Mouse (Mus musculus) left cerebral cortex, adult 8-10 months (tissue): Measurements from ENCODE around the gene Ninj2. TPM values are rescaled to one million over a fixed set of nuclear protein-coding genes. Genes with fewer than 3 reads are reported as not detected.
A peak's percentile ranks its signal among the peaks of the same experiment; 100 is the strongest.

Experiments used
- DNase-seq, 2 experiments: peaks; one replicate each; pipeline ENCODE4 v3.0.0; 2022; ENCODE audit warnings: low spot score in 2 of 2
- total RNA-seq, 4 experiments: library from RNA; stranded (reverse); gene quantifications; 2 replicates each; pipeline ENCODE4 v1.2.4; 2022

Gene Ninj2
- total RNA-seq, 4 experiments from 2014 or later = 1.3 to 3.0 (median 2.2) TPM

DNA sequence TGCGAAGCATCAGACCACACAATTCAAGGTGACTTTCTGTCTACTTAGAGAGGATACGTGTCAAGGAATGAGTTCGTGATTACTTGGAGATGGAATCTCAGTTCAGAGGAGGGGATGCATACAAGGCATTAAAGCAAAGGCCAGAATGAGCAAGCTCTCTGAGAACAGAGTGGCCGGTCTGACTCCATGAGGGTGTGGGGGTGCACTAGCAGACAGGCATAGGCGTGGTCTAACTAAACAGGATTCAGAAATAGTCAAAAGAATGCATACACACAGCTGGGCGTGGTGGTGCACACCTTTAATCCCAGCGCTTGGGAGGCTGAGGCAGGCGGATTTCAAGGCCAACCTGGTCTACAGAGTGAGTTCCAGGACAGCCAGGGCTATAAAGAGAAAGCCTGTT, 33.3 kb downstream of the Ninj2 start:
- no peak for DNase-seq

DNA sequence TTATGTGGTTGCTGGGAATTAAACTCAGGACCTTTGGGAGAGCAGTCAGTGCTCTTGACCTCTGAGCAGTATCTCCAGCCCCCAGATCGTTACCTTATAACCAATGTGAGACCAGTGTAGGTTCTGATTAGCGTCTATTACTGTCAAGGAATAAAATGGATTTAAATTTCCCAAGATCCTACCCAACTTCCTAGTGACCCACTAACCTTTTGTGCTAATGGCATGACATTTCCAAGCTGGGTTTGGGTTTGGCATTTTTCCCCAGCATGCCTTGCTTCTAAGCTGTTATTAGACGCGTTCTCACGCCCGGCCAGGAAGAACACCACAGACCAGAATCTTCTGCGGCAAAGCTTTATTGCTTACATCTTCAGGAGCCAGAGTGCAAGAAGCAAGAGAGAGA, 34.2 kb downstream of the Ninj2 start:
- DNase-seq = no peak

DNA sequence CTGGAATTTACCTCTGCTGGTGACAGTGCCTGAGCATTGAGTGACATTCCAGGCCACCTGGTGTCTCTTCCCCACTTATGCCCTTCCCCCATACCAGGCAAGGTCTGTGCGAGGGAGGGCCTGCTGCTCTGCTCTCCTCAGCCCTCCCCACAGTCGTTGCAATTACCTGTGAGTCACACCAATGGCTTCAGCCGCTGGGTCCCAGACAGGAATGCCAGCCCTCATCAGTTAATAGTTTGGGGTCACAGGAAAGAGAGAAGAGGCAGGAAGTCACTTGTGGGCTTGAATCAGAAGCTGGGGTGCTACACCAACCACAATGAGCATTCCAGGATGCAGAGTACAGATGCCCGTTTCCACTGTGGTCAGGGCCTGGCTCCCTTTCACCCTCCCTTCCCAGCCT, 41.6 kb downstream of the Ninj2 start:
- no peak for DNase-seq

DNA sequence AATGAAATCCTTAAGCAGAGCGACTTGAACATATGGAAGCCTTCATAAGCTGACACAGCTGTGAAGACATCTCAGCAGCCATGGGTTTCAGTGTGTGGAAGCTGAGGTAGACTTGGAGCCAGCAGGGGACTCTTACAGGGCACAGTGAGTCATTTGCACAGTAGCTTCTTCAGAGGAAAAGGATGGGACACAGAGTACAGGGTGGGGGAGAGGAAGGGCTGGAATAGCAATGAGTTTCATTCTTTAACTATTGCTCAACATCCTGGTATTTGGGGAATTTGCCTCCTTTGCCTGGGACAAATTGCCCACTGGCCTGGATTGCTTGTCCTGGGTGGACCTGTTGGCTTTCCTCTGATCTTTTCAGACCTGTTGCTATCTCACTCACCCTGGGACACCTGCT, 52.3 kb downstream of the Ninj2 start:
- DNase-seq = no peak

DNA sequence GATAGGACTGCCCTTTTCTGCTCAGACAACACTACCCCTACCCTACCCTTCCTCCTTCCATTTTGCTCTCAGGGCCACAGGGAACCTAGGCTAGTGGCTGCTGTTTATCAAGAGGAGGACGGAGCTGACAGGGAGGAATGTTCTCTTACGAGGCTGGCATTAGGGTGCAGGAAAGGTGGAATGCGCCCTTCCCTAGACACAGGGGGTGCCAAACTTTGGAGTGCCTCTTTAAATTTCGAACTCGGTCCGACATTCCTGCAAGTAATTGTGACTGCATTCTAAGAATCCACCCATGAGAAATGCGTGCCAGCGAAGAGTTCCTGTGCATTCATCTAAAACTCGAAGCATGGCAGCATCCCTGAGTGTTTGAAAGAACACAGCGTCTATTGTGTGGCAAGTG, 53.5 kb downstream of the Ninj2 start:
- no peak for DNase-seq

DNA sequence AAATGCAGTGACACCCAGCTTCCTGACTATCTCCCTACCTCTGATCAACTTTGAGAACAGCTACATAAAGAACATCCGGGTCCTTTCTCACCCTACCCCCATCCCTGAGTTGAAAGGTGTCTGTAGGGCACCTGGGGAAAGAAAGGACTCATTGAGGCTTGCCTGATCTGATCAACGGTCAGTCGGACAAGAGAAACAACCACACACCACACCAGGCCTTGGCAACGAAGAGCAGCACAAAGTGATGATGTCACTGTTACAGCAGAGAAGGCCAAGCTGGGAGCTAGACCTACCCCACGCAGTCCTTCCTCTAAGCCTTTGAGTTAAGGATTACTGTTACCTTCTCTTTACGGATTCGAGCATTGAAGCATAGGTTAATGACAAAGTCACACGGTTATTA, 54.3 kb downstream of the Ninj2 start:
- DNase-seq = no peak

DNA sequence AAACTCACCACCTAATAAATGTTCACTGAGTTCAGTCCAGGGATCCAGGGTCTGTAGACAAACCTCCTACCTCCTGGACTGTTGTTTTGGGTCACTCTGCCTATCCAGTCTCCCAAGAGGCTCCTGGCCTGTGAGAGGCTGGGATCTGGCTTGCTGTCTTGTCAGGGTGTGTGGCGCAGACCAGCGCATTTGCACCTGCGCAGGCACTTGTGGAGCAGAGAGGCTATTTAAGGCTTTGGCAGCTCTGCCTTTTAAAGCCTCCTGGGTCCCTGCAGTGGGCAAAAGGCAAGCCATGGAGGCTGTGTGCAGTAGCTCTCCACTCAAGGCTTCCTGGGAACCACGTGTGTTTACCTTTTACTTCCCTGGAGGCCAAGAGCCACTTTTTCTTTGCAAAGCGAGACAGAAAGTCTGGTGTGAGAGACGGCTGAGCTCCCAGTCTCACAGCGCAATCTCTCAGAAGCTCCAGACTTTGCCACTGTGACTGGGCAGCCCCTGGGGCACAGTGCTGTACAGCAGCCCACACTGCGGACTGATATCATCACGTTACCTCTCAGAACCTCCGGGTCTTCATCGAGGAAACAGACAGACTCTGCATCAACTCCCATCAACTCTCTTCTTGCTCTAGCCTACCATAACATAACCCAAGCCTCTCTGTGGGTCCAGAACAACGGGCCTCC, 55.7 kb downstream of the Ninj2 start:
- DNase-seq = no peak

DNA sequence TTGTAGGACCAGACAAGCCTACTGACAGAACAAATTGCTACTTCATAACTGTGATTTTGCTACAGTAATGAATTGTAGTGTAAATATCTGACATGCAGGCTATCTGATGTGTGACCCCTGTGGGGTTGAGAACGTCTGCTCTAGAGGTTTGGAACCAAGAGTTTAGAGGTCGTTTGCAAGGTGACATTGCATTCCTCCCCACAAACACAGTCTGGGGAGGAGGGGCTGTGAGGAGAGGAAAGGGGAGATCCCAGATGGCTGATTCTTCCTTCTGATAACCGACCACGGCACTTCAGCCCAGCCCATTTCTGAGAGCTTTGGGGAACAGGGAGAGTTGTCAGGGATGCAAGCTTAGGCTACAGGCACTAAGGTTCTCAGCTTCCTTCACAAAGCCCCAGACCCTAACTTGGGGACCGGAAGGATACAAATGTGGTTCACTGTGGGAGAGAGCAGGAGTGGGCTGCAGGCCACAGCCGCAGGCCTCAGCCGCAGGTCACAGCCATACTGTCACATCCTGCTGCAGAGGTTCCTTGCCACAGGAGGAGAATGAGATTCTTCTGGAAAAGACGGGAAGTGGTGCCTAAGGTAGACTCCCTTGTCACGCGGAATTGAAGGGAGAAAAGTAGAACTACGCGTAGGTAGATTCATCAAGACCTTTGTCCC, 56.4 kb downstream of the Ninj2 start:
- DNase-seq = no peak

DNA sequence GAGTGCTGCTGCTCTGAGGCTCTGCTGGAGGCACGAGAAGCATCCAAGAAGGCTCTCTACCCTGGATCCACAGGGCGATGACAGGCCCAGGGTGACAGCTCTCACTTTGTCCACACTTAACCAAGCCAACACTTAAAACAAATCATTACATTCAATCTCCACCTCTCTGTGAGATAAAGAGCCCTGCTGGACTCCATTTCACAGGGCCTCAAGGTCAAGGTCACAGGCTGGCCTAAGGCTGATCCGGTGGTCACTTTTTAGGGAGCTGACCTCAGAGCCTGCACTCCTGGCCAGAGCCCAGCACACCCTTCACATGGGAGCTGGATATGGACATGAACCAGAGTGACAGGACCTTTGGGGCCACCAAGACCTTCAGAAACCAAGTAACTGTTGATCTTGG, 57.1 kb downstream of the Ninj2 start:
- DNase-seq = no peak

DNA sequence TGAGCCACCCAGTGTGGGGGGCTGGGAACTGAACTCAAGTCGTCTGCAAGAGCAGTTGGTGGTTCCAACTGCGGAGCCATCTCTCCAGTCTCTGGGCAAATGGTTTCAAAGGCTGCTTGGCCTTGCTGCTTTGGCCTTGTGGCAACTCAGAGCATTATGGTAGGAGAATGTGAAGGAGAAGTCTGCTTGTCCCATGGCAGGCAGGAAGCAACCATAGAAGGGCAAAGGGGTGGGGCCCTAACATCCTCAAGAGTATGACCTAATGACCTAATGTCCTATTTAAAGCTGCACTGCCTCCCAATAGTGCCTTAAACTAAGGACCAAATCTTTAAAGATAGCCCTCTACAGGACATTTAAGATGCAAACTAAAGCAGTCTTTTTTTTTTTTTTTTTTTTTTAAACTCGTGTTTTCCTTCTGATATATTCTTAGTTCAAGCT, 58.5 kb downstream of the Ninj2 start:
- no peak for DNase-seq

DNA sequence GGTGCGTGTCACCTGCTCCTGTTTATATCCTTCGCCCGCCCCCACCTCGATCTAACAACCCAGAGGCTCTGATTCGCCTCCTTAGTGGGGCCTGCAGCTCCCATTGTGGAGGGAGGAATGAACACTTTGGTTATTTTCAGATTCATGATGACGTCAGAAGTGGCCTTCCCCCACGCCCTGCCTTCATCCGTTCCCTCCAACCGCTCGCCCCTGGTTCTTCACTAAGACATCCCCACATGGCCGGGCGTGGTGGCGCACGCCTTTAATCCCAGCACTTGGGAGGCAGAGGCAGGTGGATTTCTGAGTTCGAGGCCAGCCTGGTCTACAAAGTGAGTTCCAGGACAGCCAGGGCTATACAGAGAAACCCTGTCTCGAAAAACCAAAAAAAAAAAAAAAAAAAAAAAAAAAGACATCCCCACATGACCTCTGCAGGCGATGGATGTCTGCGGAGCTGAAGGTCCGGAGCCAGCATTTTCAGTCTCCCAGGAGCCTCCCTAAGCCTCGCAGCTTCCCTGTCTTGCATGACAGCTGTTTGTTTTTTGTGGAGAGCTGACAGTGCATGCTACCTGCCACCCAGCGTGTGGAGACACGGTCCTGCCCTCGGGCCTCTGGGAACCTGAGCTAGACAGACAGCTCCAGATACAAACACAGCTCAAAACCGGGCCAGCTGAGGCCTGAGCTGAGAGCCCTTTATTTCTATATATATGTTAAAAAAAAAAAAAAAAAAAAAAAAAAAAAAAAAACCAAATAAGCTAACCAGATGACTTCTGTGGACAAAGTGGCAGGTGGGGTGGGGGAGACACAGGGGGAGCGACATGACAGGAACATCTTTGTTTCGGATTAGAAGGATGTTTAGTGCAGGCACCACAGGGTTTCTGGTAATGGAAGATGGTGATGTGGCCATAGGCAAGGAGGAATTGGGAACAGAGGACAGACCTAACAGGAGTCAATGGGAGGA, 59.9 kb downstream of the Ninj2 start:
- no peak for DNase-seq

DNA sequence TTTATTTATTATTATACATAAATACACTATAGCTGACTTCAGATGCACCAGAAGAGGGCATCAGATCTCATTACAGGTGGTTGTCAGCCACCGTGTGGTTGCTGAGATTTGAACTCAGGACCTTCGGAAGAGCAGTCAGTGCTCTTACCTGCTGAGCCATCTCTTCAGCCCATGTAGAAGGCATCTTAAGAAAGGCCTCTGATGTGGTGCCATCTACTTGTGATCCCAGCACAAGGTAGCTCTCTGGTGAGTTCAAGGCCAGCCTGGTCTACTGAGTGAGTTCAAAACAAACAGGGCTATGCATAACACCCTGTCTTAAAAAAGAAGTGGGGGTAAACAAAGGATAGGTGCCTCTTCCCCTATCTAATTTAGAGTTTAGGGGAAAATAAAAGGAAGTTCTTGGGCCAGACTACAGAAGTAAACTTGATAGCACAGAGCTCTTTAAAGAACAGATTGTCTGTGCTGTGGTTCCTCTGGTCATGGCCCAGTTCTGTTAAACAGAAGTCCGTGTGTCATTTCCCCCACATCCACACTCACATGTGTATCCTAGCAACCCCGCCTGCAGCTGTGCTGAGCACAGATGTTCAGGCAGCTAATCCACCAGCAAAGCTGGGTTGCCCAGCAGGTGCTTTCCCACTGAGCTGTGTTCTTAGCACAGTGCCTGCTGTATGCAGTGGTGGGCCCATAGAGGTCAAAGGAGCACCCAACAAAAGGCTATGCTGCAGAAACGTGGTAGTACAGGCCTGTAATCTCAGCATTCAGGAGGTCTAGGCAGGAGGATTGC, 61.6 kb downstream of the Ninj2 start:
- no peak for DNase-seq

DNA sequence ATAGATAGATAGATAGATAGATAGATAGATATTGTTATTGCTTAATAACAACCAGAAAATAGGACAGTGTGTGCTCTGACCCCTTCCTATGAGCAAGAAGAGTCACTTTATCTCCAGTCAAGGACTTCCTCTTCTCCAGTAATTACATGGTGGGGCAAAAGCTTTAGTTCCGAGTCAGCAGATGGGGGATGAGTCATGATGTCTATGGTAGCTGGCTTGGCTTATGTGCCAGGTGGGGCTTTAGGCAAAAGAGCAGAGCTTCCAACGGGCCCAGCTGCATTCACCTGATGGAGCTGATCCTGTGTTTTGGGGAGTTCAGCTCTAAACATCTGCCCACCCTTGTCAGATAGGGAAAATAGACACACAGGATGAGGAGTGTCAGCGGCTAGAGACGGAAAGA, 62.4 kb downstream of the Ninj2 start:
- no peak for DNase-seq

DNA sequence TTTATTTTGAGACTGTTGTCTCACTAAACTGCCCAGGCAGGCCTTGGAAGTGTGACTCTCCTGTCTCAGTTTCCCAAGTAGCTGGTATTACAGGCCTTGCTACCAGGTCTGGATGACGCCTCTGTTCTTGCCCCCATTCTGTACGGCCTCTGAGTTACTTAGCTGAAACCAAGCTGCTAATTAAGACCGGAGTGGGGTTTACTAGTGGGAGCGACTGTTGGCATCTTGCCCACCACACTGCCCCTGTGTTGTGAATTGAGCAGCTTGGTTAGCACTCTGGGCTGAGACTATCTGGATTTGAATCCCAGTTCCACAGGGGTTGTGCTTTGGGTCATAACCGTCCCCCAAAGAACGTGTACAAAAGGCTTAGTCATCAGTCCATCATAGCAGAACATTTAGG, 64.3 kb downstream of the Ninj2 start:
- DNase-seq = no peak

DNA sequence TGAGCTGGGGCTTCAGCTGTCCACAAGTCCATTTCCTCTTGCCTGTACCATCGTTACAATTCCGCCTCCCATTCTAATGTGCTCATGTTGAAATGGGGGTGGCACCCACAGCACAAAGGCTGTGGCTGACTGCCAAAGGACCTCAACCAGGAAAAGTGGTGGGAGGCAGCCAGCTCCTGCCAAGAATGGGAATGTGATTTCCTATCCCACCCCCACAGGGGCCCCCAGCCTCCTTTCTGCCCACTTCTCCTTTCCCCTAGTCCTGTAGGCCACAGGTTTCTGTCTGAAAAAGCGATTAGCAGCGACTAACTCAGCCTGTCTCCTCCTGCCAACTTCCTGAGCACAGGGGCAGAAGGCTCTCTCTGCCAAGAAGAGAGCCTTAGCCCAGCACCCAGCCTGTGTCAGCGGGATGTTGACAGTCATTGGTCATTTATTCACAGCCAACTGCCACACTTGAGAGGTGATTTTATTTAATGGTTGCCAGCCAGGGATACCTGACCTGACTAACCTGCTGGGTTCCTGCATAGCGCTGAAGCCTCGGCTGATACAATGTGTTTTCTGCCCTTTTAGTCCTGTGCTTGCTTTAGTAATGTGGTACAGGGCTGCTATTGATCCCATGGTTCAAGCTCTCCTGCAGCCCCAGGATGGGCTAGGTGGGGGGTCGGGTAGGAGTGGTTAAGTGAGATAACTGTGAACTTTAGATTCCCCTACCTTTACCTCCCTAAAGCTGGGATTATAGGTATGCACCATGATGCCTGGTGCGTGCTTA, 66.2 kb downstream of the Ninj2 start:
- DNase-seq = peak; percentile 29 to 51

DNA sequence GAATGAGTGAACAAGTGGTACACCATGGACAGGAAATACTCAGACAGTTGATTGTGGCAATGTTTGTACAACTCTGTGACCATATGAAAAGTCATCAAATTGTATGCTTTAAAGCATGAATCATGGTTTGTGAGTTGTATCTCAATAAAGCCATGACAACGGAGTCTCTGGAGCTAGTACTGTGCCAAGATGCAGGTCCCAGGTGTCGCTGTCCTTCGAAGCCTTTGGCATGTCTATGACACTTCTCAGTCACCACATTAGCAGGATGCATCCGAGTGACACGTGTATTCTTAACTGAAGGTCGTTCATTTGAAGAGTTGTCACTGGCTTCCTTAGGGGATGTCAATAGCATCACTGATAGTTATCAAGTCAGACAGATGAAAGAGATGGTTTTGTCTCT, 69.8 kb downstream of the Ninj2 start:
- no peak for DNase-seq

DNA sequence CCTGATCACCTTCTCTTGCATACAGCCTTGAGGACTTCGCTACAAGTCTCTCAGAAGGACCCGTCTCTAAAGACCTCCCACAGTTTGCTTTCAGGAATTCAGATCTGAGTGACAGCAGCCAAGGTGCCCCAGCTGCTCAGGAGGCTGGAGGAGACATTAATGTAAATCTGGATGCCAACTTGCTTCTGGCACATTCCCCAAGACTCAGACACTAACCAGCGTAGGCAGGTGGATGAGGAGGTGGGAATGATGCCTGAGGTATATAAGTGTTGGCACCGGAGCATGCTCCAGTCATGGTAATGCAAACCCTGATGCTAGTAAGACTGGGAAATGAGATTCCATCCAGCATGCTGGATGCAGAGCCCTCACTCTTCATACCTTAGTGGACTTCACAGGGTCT, 71.6 kb downstream of the Ninj2 start:
- DNase-seq = peak in 1 of 2 experiments; percentile 48

DNA sequence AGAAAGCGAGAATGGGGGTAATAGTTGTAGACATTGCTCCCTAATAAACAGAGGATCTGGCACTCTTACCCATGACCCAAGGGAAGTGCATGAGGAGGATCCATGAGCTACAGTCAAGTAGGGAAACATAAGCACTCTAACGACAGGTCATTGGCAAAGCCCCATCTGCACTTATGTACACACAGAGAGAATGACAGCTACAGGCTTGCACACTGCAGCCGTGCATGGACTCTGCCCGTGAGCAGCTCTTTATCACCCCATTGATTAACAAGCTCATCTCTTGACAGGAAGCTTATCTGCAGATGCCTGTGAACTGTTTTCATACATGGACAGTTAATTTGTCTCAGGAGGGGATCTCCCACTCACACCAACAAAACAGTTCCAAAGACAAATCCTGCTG, 74.4 kb downstream of the Ninj2 start:
- no peak for DNase-seq

DNA sequence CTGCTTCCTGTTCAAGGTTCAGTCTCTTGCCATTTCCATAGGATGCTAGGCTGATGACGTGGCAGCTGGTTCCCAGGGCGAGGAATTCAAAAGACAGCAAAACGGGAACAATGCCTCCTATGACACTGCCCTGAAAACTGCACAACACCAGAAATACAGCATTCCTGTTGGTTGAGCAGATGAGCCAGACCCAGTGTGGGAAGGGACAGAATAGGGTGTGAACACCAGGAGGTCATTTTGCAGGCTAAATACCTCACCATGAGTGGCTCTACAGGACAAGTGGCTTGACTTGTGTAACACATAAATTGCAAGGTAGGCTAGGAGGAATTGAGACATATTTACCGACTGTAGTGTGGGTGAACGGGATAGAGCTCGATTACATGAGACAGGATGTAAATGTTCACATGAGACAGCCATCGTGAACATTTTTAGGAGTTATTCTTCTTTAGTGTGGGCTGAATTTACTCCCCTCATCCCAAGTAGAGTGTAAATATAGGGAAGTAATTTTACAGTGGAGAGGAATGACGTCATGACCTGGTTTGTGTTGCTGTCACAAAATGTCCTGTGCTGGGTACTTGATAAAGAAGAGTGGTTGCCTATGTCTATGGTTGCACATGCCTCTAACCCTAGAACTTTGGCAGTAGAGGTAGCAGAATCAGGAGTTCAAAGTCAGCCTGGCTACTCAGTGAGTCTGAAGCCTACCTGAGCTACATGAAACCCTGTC, 79.3 kb downstream of the Ninj2 start:
- no peak for DNase-seq

DNA sequence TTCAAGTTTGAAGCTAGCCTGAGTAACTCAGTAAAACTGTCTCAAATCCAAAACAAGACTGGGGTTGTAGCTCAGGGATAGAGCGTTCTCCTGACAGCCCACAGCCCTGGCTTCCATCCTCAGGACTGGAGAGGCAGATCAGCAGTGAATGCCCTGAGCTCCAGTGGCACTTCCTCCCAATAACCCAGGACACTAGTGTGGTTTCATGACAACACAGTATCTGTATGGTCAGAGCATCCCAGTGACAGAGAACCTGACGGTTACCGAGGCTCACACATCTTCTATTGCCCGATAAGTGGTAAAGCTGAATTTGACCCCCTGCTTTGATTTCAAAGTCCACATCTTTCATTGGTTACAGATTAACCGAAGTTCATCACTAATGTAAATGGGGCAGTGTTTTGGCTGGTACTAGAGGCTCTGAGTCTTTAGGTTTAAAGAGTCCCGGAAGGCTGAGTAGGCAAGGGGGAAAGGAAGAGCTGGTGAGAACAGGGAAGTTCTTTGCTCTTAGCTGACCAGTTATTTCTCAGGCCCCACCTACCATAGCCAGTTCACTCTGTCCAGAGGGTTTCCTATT, 81.0 kb downstream of the Ninj2 start:
- DNase-seq = no peak
